Comparison of ENCODE assay signal across 13 mouse cellular contexts in genomic region chr19:56177231-56177745, GRCm38 (mm10).
DNase-seq lines count a peak whose midpoint lies in the region; ATAC-seq and TF ChIP-seq lines count a peak whose summit lies in the region.
"Had no signal": no experiment of that assay in that cellular context is flagged by ENCODE, and none has a peak within 500 bp of the region (broad histone marks: within the 10 kb centered on the region; RNA-seq: fewer than 3 reads in every experiment).

No protein-coding gene starts in this region.

- intact Hi-C loops in gastrocnemius, postnatal 36 days (cut with DNase I), result no loop called here

- H3K4me1 ChIP-seq in liver, embryonic 12.5 days, result peaks cover 11% of the 10 kb centered on the region
- peaks cover 23% of the 10 kb centered on the region for H3K4me1 ChIP-seq in limb, embryonic 14.5 days (ENCODE audit: control insufficient read depth, insufficient read depth, low read length)

- no peaks in the 10 kb centered on the region for H3K9me3 ChIP-seq in liver, embryonic 12.5 days (replicated peaks)
- no peaks in the 10 kb centered on the region for H3K9me3 ChIP-seq in limb, embryonic 14.5 days (ENCODE audit: control insufficient read depth, low read length)

- ATAC-seq in liver, embryonic 12.5 days, result no peak
- ATAC-seq in limb, embryonic 14.5 days (ENCODE audit: low FRiP score, low read depth), result peak; percentile 92

- 0 out of 2 replicates have a peak, but pooled peaks cover 6% of the 10 kb centered on the region for H3K27me3 ChIP-seq in liver, embryonic 12.5 days (replicated peaks)
- no peaks in the 10 kb centered on the region for H3K27me3 ChIP-seq in limb, embryonic 14.5 days (ENCODE audit: control insufficient read depth, insufficient read depth, low read length)

- peak; percentile 20 for DNase-seq in gastrocnemius, postnatal 10 days
- no peak for DNase-seq in gastrocnemius, postnatal 36 days
- DNase-seq in liver, result peak; percentile 35
- DNase-seq in embryo, embryonic 9.5 days (ENCODE audit: extremely low spot score), result peak; percentile 46
- peak; percentile 96 for DNase-seq in limb, embryonic 14.5 days (ENCODE audit: low spot score)
- no peak for DNase-seq in ovary, postnatal 36 days (ENCODE audit: low spot score)
- no peak for DNase-seq in spleen, postnatal 10 days (ENCODE audit: low spot score in 2 of 2)
- DNase-seq: cerebellum, adult 11-12 months; heart, adult 2 months; kidney, adult 18-20 months; retina, postnatal 1 day had no signal

- no peaks in the 10 kb centered on the region for H3K36me3 ChIP-seq in liver, embryonic 12.5 days
- no peaks in the 10 kb centered on the region for H3K36me3 ChIP-seq in limb, embryonic 14.5 days (ENCODE audit: control insufficient read depth, insufficient read depth, low read length)

- H3K4me3 ChIP-seq in liver, embryonic 12.5 days, result no peak overlapping the region
- no peak overlapping the region for H3K4me3 ChIP-seq in limb, embryonic 14.5 days (replicated peaks; ENCODE audit: low read length)
- H3K4me3 ChIP-seq: erythroblast, embryonic 14.5 days; heart, adult 2 months had no signal

- WGBS in liver, embryonic 12.5 days (ENCODE audit: insufficient replicate concordance), result 57% methylated on average over 12 of the region's 12 CpGs
- WGBS in limb, embryonic 14.5 days, result 14% methylated on average over 12 of the region's 12 CpGs

- TF ChIP-seq POLR2A in limb, embryonic 14.5 days (IDR thresholded peaks at IDR 0.05; ENCODE audit: borderline replicate concordance, extremely low read depth, insufficient read depth, insufficient read length), result no peak

- H3K27ac ChIP-seq in liver, embryonic 12.5 days, result no peak overlapping the region
- peak overlapping the region; percentile 81 for H3K27ac ChIP-seq in limb, embryonic 14.5 days (replicated peaks; ENCODE audit: low read depth, low read length)
- H3K27ac ChIP-seq: heart, adult 2 months had no signal

- H3K9ac ChIP-seq in liver, embryonic 12.5 days, result no peak overlapping the region
- H3K9ac ChIP-seq in limb, embryonic 14.5 days (ENCODE audit: low read depth, low read length, severe bottlenecking), result no peak overlapping the region

- no peak overlapping the region for H3K4me2 ChIP-seq in liver, embryonic 12.5 days
- H3K4me2 ChIP-seq in limb, embryonic 14.5 days (replicated peaks; ENCODE audit: low read depth, low read length, severe bottlenecking), result peak overlapping the region; percentile 2; the same call in 1 of the 2 replicates

Comparison
In these comparisons a context has a peak if more than half of its experiments do, and no peak if none do; other contexts are left out.
1. DNase-seq: peak in gastrocnemius, postnatal 10 days (single experiment), liver (single experiment), embryo, embryonic 9.5 days (single experiment) and limb, embryonic 14.5 days (single experiment); none in gastrocnemius, postnatal 36 days (0 of 2), ovary, postnatal 36 days (single experiment) and spleen, postnatal 10 days (0 of 2).